Mouse (Mus musculus): ENCODE data around the gene Psma5. TPM values are rescaled to one million over a fixed set of nuclear protein-coding genes. Genes with fewer than 3 reads are reported as not detected.
"Not testable (repeated sequence)": the region's sequence is repeated elsewhere in the genome, so short reads cannot be mapped to it uniquely, and the experiment has no call there.

Gene Psma5
- total RNA-seq, 2 experiments from 2014 or later, result 54.3 to 55.2 TPM

DNA sequence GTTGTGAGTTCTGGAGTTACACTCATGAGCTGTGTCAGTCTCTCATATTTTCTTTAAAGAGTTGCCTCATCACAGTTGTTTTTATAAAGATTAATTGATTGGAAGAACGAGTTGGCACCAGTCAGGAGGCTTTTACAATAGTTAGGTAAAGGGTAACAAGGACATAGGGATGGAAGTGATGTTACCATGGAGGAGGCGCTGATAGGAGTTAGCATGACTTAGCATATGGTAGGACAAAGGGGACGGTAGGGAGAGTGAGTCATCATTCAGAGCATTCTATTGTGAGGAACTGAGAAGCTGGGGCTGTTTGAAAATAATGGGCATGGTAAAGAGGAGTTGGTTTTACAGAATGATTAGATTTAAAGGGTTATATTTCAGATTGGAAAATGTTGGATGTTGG is 2.6 kb downstream of the Psma5 start:
- intact Hi-C loops (cut with DNase I), result no loop called here
- DNase-seq, result no peak

DNA sequence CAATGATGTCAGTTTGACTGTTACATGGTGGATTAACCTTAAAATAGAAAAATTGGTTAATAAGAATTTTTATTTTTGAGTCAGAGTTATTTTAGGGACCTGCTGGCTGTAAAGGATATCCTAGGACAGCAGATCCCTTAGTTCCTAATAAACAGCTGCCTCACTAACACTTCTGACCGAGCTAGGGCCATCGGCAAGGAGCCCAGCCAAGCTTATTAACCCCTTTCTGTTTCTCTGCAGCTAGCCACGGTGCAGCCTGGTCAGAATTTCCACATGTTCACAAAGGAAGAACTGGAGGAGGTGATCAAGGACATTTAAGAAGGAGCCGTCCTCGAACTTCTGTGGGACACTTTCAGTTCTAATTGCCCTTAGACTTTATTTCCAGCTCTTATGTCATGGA is 22.8 kb downstream of the Psma5 start:
- DNase-seq, result not testable (repeated sequence)

GRCm38 (mm10) chr3:108282401-108283240 is 25.9 kb downstream of the Psma5 start:
- intact Hi-C loops (cut with DNase I), result loop anchor here (1.0 to 10.0 kb wide), 4 partner anchors 45 to 272 kb away; no protein-coding TSS in a partner anchor
- DNase-seq, result no peak

More for the DNA sequence above, 22.8 kb downstream of the Psma5 start:
- intact Hi-C loops (cut with DNase I), result not testable (repeated sequence)

- intact Hi-C loops (cut with DNase I), result loop anchor here (5.0 to 10.0 kb wide), 3 partner anchors 44 to 272 kb away; no protein-coding TSS in a partner anchor
Observed at GRCm38 (mm10) chr3:108283241-108283561, 26.5 kb downstream of the Psma5 start.

DNA sequence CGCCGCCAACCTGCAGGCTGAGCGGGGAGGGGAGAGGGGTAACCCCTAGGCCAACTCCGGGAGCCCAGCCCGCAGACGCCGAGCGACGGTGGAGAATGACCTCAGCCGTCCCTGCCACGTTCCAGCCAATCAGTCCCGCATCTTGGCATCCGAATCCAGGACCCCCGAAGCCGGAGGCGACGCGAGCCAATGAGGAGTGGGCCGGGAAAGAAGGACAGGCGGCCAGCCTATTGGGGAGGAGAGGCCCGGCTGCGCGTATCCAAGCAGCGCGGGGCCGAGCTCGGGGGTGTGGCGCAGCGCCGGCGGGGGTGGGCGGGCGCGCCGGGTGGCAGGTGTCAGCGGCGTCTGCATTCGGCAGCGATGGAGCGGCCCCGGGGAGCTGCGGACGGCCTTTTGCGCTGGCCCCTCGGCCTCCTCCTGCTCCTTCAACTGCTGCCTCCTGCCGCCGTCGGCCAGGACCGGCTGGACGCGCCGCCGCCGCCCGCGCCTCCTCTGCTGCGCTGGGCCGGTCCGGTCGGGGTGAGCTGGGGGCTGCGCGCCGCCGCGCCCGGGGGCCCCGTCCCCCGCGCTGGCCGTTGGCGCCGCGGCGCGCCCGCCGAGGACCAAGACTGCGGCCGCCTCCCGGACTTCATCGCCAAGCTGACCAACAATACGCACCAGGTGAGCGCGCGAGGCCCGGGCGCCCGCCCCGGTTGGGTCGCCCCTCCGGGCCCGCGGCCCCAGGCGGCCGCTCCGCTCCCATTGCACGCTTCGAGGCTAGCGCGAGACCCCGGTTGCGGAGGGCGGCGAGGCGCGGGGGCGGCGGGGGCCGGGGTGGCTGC is 27.3 kb downstream of the Psma5 start, which contains the start of gene Sort1:
TSS of gene Sort1 (plus strand) at position 302 of the 821 bp plus-strand sequence.
- intact Hi-C loops (cut with DNase I), result loop anchor here (5.0 to 10.0 kb wide), 3 partner anchors 43 to 271 kb away; no protein-coding TSS in a partner anchor
- peak; percentile 74 to 81 for DNase-seq

More at GRCm38 (mm10) chr3:108283241-108283561, 26.5 kb downstream of the Psma5 start:
- no peak for DNase-seq

- intact Hi-C loops (cut with DNase I), result loop anchor here (10.0 kb wide), 1 partner anchor 270 kb away; no protein-coding TSS in a partner anchor
- DNase-seq, result no peak
Observed at GRCm38 (mm10) chr3:108285078-108285711, 28.5 kb downstream of the Psma5 start.

DNA sequence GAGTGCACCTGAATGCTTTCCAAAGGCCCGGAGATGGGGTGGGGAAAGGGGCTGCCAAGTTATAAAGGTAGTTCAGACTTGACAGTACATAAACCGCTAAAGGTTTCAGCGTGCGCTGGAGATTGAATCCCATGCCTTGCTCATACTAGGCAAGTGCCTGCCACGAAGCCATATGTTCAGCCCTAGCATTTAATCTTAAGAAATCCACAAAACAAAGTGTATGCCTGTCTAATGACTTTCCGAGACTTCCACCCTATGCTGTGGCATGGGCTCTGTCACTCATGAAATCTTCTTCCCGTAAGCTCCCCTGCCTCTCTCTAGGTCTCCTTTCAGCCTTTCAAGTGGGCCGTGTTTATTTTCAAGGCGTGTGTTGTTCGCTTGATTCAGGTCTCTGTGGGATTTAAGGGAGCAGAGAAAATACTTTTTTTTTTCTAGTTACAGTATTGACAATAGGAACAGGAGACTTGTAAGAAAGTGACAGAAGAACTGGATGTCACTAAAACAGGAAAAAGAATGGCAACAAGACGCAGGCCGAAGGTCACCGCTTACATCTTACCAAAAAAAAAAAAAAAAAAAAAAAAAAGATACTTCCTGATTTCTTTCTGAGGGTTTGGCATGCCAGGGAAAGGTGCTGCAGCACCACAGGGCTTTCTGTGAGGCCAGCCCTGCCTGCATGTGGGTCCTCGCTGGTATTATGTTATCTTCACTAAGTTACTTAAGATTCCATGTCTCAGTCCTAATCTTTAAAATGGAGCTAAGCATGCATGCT is 30.1 kb downstream of the Psma5 start:
- DNase-seq, result no peak
- intact Hi-C loops (cut with DNase I), result loop anchor here (10.0 kb wide), 1 partner anchor 268 kb away; no protein-coding TSS in a partner anchor

DNA sequence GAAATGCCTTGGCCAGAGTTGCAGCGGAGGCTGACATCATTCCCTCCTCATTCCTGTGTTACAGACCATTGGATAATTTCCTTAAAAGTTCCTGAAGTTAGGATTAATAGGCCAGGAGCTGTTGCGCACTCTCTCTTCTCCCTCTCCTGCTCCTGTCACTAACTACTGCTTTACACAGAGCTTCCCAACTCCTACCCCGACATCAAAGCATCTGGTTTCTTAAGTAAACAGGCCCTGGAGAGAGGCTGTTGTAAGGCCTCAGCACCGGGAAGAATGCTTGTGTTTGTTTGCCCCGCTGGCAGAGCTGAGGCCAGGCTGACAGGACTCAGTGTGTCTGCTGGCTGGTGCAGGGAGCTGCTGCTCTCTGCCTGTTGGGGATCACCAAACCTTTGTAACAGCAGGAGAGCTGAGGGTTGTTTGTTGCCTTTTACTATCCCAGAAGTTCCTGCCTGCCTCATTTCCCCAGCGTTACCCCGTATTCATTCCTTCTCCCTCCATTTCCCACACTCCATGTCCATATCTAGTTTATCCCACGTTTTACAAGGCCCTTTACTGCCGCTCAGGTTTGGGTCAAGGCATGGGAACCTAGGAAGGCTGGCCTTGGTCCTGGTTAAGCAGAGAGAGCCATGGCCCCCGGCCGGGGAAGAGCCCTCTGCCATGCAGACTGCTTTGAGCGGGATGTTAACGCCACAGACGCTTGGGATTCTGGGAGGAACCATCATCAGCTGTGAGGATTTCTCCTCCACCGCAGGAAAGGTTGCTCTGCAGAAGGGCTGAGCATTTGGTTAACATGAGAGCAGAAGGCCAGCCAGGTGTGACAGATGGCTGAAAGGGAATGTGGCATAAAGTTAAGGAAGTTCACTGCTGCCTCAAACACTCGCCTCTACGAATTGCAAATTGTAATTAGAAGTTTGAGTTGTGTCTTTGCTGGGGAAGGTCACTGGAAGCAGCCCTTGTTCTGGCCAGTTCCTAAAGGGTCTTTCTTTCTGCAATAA is 31.4 kb downstream of the Psma5 start:
- DNase-seq, result no peak
- intact Hi-C loops (cut with DNase I), result loop anchor here (10.0 kb wide), 1 partner anchor 267 kb away; no protein-coding TSS in a partner anchor

DNA sequence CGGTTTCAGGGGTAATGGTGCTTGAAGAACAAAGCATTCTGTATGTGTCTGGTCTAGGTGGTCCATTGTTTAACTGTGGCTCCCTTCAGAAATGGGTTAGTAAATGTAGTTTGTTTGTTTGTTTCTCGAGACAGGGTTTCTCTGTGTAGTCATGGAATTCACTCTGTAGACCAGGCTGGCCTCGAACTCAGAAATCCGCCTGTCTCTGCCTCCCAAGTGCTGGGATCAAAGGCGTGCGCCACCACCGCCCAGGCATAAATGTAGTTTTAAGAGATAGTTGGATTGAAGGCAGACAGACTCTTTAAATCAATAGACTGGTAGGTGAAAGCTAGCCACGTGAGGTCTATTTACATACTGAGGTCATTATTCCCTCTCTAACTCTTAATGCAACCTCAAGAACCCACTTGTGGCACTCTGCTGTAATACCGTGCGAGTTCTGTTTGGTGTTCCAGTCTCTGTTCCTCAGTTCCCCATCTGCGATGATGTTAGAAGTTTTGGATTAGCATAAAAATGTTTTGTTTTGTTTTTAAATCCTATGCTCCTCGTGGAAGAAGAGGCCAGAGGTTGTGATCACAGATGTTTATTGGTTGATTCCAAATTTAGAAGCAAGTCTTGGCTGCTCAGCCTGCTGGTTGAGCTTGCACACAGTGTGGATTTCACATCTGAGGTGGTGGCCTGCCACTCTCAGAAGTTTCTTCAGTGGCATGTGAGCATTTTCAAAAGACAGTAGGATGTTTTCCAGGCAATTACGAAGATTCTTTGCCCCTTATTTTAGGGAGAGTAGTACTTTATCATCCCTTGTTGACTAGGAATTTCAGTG is 32.8 kb downstream of the Psma5 start:
- no peak for DNase-seq
- intact Hi-C loops (cut with DNase I), result loop anchor here (10.0 kb wide), 1 partner anchor 265 kb away; no protein-coding TSS in a partner anchor

DNA sequence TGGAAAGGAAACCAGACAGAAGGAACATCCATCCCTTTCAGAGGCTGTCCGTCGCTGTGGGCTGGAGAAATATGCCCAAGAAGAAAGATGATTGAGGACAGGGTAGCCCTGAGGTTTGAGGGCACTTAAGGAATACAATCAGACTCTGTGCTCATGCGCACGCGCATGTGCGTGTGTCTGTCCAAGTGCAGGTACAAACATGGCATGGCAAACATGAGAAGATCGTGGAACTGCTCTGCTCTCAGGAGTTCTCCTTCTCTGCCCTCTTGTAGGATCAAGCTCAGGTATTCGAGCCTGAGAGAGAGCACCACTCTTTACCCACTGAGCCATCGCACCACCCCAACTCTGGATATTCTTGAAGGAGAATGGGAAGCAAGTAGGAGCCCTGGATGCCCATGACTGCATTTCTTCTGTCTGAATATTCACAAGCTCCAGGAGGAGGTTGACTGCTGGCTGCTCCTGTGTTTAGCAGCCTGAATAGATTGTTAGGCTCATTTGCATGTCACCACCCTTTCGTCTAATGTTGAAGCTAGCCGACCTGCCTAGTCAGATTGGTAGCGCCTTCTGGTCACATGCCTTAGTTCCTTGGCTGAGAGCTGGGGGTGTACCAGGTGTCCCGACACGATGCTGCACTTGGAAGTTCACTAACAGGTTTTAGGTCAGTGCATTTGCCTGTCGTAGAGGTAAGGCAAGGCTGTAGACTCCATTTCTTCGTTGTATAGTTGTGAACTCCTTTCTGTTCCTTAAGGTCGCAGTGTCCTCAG is 34.5 kb downstream of the Psma5 start:
- no peak for DNase-seq
- intact Hi-C loops (cut with DNase I), result no loop called here

GRCm38 (mm10) chr3:108294398-108294797 is 37.7 kb downstream of the Psma5 start:
- intact Hi-C loops (cut with DNase I), result no loop called here
- no peak for DNase-seq

GRCm38 (mm10) chr3:108295379-108296219 is 38.9 kb downstream of the Psma5 start:
- intact Hi-C loops (cut with DNase I), result no loop called here
- DNase-seq, result peak; percentile 61 to 64

DNA sequence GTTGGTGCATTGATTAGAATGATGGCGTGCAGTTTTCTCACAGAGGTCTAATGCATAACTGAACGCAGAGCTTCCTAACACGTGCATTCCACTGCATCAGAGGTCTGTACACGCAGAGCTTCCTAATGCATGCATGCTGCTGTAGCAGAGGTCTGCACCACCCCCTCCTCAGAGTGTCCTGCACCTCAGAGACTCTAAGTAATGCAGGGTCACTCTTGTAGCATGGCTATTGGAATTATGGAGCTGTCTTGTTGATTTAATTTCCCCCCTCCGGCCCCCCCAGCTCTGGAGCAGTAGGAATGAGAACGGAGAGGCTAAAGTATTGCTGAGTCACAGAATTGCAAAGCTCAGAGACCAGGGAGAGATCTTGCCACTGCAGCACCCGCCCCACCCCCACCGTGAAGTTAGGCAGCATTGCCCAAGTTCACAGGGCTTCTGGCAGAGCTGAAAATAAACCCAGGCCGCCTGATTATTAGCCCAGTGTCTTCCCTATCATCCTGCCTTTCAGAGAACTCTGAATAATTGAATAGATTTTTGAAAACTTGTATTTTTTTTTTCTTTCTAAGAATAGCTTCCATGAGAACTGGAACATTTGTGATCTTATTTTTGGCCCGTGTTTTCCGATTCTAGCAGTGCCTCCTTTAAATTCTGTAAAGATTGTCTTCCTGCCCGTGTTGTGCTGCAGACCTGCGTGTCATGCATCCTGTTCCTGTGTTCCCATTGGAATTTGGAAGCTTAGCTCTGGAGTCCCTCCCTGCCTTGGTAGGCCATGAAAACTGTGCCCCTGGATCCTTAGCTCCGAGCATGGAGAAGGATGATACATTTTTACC is 39.7 kb downstream of the Psma5 start:
- intact Hi-C loops (cut with DNase I), result no loop called here
- DNase-seq, result peak; percentile 51 to 65

GRCm38 (mm10) chr3:108297050-108297419 is 40.3 kb downstream of the Psma5 start:
- no peak for DNase-seq
- intact Hi-C loops (cut with DNase I), result no loop called here

Measured in heart, postnatal 36 days (tissue).